Mouse (Mus musculus): ENCODE measurements around the gene Hsd17b6. TPM values are rescaled to one million over a fixed set of nuclear protein-coding genes. Genes with fewer than 3 reads are reported as not detected.

Hsd17b6 gene
- polyA plus RNA-seq, 1 experiment from 2014 or later, result not detected

DNA sequence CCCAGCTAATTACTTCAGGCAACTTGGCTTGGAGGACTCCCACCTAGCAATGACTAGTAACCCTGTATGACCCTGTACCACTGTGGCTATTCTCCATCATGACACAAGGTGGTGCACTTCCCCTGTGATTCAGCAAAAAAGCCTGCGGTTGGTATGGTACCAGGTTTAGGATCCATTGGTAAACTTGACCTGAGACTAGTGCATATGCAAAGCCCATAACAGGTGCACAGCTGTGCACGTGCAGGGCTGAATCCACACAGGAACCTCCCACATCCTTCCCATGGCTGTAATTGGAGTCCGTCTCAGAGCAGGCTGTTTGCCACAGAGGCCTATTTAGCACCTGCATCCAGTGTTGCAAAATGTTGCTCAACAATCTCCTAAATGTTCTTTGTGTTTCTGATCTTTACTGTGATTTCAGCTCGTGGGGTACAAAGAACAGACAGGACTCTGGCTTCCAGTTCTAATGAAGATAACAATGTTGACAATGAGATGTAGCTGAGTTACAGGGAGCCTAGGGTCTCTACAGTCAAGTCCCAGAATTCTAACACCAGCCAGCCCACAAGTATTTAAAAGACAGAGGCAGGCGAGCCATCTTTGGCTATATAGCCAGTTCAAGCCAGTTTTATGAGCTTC is 61.9 kb downstream of the Hsd17b6 start:
- no peaks in the 10 kb centered on the region for H3K4me1 ChIP-seq (replicated peaks; ENCODE audit: control insufficient read depth, insufficient read depth, low read length)
- H3K27ac ChIP-seq (ENCODE audit: low read depth), result no peak overlapping the region
- peak; percentile 80 for DNase-seq (ENCODE audit: low spot score)
- H3K4me3 ChIP-seq (ENCODE audit: low read depth, low read length), result no peak overlapping the region
- no peak overlapping the region for H3K9ac ChIP-seq (ENCODE audit: low read length)
- H3K36me3 ChIP-seq (ENCODE audit: control insufficient read depth, insufficient read depth, low read length), result no peaks in the 10 kb centered on the region
- ATAC-seq (replicated peaks; ENCODE audit: low FRiP score, low TSS enrichment, low read depth), result peak; percentile 55
- no peaks in the 10 kb centered on the region for H3K9me3 ChIP-seq (ENCODE audit: control insufficient read depth, low read length)
- H3K4me2 ChIP-seq (ENCODE audit: low read length), result no peak overlapping the region
- WGBS, result 40% methylated on average over 5 of the region's 5 CpGs
- H3K27me3 ChIP-seq (replicated peaks; ENCODE audit: control insufficient read depth, insufficient read depth, low read length), result no peaks in the 10 kb centered on the region

Other genes with a start within 250 kb of the Hsd17b6 start
- 0.07 TPM in 1 of 2 replicates, not detected in the other for gene Rdh1, start 247.9 kb downstream of the Hsd17b6 start, polyA plus RNA-seq (2014; fragmentation: Nextera tagmentation; extraction: Ambion mirVana)
- gene Rdh16f1, start 247.8 kb downstream of the Hsd17b6 start, polyA plus RNA-seq (2014; fragmentation: Nextera tagmentation; extraction: Ambion mirVana), result not detected in 2 replicates
- gene Rdh9, start 231.2 kb downstream of the Hsd17b6 start, polyA plus RNA-seq (2014; fragmentation: Nextera tagmentation; extraction: Ambion mirVana), result 0.07 TPM in 1 of 2 replicates, not detected in the other
- gene Rdh16, start 206.5 kb downstream of the Hsd17b6 start, polyA plus RNA-seq (2014; fragmentation: Nextera tagmentation; extraction: Ambion mirVana), result not detected in 2 replicates
- not detected in 2 replicates for gene Rdh19, start 157.7 kb downstream of the Hsd17b6 start, polyA plus RNA-seq (2014; fragmentation: Nextera tagmentation; extraction: Ambion mirVana)
- 0.14 TPM in 1 of 2 replicates, not detected in the other for gene Rdh16f2, start 141.1 kb downstream of the Hsd17b6 start, polyA plus RNA-seq (2014; fragmentation: Nextera tagmentation; extraction: Ambion mirVana)
- gene Rdh7, start 118.8 kb downstream of the Hsd17b6 start, polyA plus RNA-seq (2014; fragmentation: Nextera tagmentation; extraction: Ambion mirVana), result 0.14 TPM in 1 of 2 replicates, not detected in the other
- gene Sdr9c7, start 109.1 kb downstream of the Hsd17b6 start, polyA plus RNA-seq (2014; fragmentation: Nextera tagmentation; extraction: Ambion mirVana), result not detected in 2 replicates
- 85.8 and 89.1 TPM in 2 replicates for gene Prim1, start 7.6 kb upstream of the Hsd17b6 start, polyA plus RNA-seq (2014; fragmentation: Nextera tagmentation; extraction: Ambion mirVana)
- 929 and 986 TPM in 2 replicates for gene Naca, start 28.0 kb upstream of the Hsd17b6 start, polyA plus RNA-seq (2014; fragmentation: Nextera tagmentation; extraction: Ambion mirVana)
- 465 and 489 TPM in 2 replicates for gene Ptges3, start 51.3 kb upstream of the Hsd17b6 start, polyA plus RNA-seq (2014; fragmentation: Nextera tagmentation; extraction: Ambion mirVana)
- 2,618 and 2,654 TPM in 2 replicates for gene Atp5b, start 75.7 kb upstream of the Hsd17b6 start, polyA plus RNA-seq (2014; fragmentation: Nextera tagmentation; extraction: Ambion mirVana)
- gene Baz2a, start 84.0 kb upstream of the Hsd17b6 start, polyA plus RNA-seq (2014; fragmentation: Nextera tagmentation; extraction: Ambion mirVana), result 23.7 and 26.2 TPM in 2 replicates
- 25.3 and 31.0 TPM in 2 replicates for gene Rbms2, start 172.7 kb upstream of the Hsd17b6 start, polyA plus RNA-seq (2014; fragmentation: Nextera tagmentation; extraction: Ambion mirVana)
- gene Gls2, start 186.8 kb upstream of the Hsd17b6 start, polyA plus RNA-seq (2014; fragmentation: Nextera tagmentation; extraction: Ambion mirVana), result 1.7 TPM in 2 replicates
- gene Spryd4, start 204.2 kb upstream of the Hsd17b6 start, polyA plus RNA-seq (2014; fragmentation: Nextera tagmentation; extraction: Ambion mirVana), result 34.9 and 37.2 TPM in 2 replicates
- gene Mip, start 218.2 kb upstream of the Hsd17b6 start, polyA plus RNA-seq (2014; fragmentation: Nextera tagmentation; extraction: Ambion mirVana), result not detected in 2 replicates
- gene Timeless, start 224.5 kb upstream of the Hsd17b6 start, polyA plus RNA-seq (2014; fragmentation: Nextera tagmentation; extraction: Ambion mirVana), result 58.1 and 59.5 TPM in 2 replicates
- gene Apon, start 246.5 kb upstream of the Hsd17b6 start, polyA plus RNA-seq (2014; fragmentation: Nextera tagmentation; extraction: Ambion mirVana), result 0.30 TPM in 2 replicates